Mouse (Mus musculus) liver, adult 2 months (tissue): ENCODE measurements around the gene Il1r2. TPM values are rescaled to one million over a fixed set of nuclear protein-coding genes. Genes with fewer than 3 reads are reported as not detected.

Experiments used
- DNase-seq: peaks from one replicate; pipeline ENCODE4 v3.0.0-alpha.2; 2011; ENCODE audit warnings: low read depth, low spot score; ENCODE audit errors: extremely low read depth
- H3K27ac ChIP-seq: fragments of 200-500 bp; replicated peaks from 2 replicates; pipeline ENCODE4 v1.5.1; 2012; ENCODE audit warnings: low read depth, mild to moderate bottlenecking, control low read depth, inconsistent platforms, low read length; ENCODE audit not compliant: insufficient read depth
- H3K27me3 ChIP-seq: fragments of 200-500 bp; 2 replicates; pipeline ENCODE4 v1.6.1; 2012; ENCODE audit warnings: mild to moderate bottlenecking, moderate library complexity, low read length, inconsistent platforms; ENCODE audit not compliant: control insufficient read depth, insufficient read depth
- H3K36me3 ChIP-seq: fragments of 200-500 bp; 2 replicates; pipeline ENCODE4 v1.6.1; 2012; ENCODE audit warnings: low read length, inconsistent platforms; ENCODE audit not compliant: control insufficient read depth, insufficient read depth
- H3K4me1 ChIP-seq: fragments of 200-500 bp; 2 replicates; pipeline ENCODE4 v1.6.1; 2011; ENCODE audit warnings: low read length; ENCODE audit not compliant: control insufficient read depth, insufficient read depth
- H3K4me3 ChIP-seq: fragments of 200-500 bp; 2 replicates; pipeline ENCODE4 v1.5.1; 2011; ENCODE audit warnings: low read depth, mild to moderate bottlenecking, control low read depth, low read length, moderate library complexity; ENCODE audit not compliant: insufficient read depth
- H3K79me2 ChIP-seq: fragments of 200-500 bp; 2 replicates; pipeline ENCODE4 v1.6.1; 2012; ENCODE audit warnings: inconsistent platforms, mild to moderate bottlenecking, low read length, moderate library complexity; ENCODE audit not compliant: control insufficient read depth, insufficient read depth
- H3K9ac ChIP-seq: fragments of 200-500 bp; 2 replicates; pipeline ENCODE4 v1.6.1; 2012; ENCODE audit warnings: low read depth, mild to moderate bottlenecking, control low read depth, inconsistent platforms, low read length
- CTCF ChIP-seq: fragments of 200-500 bp; IDR thresholded peaks from 2 replicates; pipeline ENCODE4 v1.5.1; 2011; ENCODE audit warnings: low read depth, low read length, control low read depth
- POLR2A ChIP-seq: fragments of 200-500 bp; IDR thresholded peaks from 2 replicates; pipeline ENCODE4 v1.6.1; 2011; ENCODE audit warnings: low read length, control low read depth; ENCODE audit not compliant: insufficient read depth; ENCODE audit errors: extremely low read depth
- WGBS: fragments of 180-500 bp; shearing (Covaris S2); methylation state at CpG from one replicate; pipeline ENCODE4 v1.1.7; 2018; 5-methylcytosine and 5-hydroxymethylcytosine counted together
- polyA plus RNA-seq: library from polyadenylated mRNA; depleted of rRNA; stranded (reverse); fragments of >200 nt; gene quantifications from 2 replicates; pipeline ENCODE4 v1.2.3, GENCODE M21; 2012
- total RNA-seq: library from RNA; depleted of rRNA; stranded (reverse); fragments of >200 nt; gene quantifications from 2 replicates; pipeline ENCODE4 v1.2.3, GENCODE M21; 2014

The Il1r2 gene
- total and polyA plus RNA-seq, 2 experiments, result 0.11 TPM; not detected in 1

- Histone ChIP-seq H3K27ac (no peak overlapping the region), H3K4me1 (no peaks in the 10 kb centered on the region), H3K36me3 (no peaks in the 10 kb centered on the region), H3K9ac (no peak overlapping the region), H3K4me3 (no peak overlapping the region), H3K79me2 (no peaks in the 10 kb centered on the region), H3K27me3 (no peaks in the 10 kb centered on the region)
- TF ChIP-seq CTCF (no peak), POLR2A (no peak)
- WGBS, result 82% methylated on average over 7 of the region's 7 CpGs
- no peak for DNase-seq
Observed at GRCm38 (mm10) chr1:40055051-40055450, 18.8 kb upstream of the Il1r2 start.

DNA sequence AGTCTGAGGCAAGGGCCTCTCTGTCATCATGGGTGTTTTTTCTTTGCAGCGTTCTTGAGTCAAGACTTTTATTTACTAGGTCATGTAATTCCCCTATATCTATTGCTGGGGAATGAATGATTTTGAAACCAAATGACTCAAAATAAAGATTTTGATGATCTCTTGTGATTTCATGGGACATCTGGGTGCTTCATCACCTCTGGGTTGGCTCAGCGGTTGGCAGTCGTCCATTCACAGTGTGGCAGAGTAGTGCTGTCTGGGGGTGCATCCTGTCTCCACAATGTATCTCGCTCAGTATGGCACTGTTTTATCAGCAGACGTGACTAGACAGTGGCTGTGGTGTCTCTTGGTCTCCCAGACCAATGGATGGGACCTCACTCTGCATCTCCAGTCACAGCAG is 17.9 kb upstream of the Il1r2 start:
- DNase-seq, result no peak
- no peak overlapping the region for H3K4me3 ChIP-seq
- H3K27ac ChIP-seq, result no peak overlapping the region
- H3K36me3 ChIP-seq, result no peaks in the 10 kb centered on the region
- no peaks in the 10 kb centered on the region for H3K27me3 ChIP-seq
- TF ChIP-seq POLR2A (no peak), CTCF (no peak)
- no peak overlapping the region for H3K9ac ChIP-seq
- H3K79me2 ChIP-seq, result no peaks in the 10 kb centered on the region
- WGBS, result 90% methylated on average over 5 of the region's 5 CpGs
- no peaks in the 10 kb centered on the region for H3K4me1 ChIP-seq

DNA sequence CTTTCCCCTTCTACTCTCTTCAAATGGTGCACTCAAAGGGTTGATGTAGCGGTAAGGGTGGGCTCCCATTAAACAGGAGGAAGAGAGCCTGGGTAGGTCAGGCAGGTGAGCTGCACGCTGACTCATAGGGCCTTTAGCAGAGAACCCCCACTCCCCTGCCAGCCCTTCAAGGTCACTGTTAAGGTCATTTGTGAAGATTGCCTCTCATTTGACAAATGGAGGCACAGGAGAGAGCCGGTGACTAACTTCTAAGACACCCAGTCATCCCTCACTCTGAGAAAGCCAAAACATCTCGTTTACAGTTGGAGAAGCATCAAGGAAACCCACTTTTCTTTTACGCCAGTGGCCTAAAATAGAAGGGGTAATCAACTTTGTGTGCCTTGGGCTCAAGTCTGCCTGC is 16.5 kb upstream of the Il1r2 start:
- no peak overlapping the region for H3K4me3 ChIP-seq
- H3K27me3 ChIP-seq, result no peaks in the 10 kb centered on the region
- no peaks in the 10 kb centered on the region for H3K79me2 ChIP-seq
- no peak for DNase-seq
- no peak overlapping the region for H3K27ac ChIP-seq
- no peak for TF ChIP-seq CTCF
- TF ChIP-seq POLR2A, result no peak
- no peaks in the 10 kb centered on the region for H3K4me1 ChIP-seq
- WGBS, result 86% methylated on average over 5 of the region's 5 CpGs
- H3K36me3 ChIP-seq, result no peaks in the 10 kb centered on the region
- H3K9ac ChIP-seq, result no peak overlapping the region

GRCm38 (mm10) chr1:40058013-40058412 is 15.9 kb upstream of the Il1r2 start:
- no peak overlapping the region for H3K9ac ChIP-seq
- DNase-seq, result no peak
- H3K27me3 ChIP-seq, result no peaks in the 10 kb centered on the region
- TF ChIP-seq CTCF (no peak), POLR2A (no peak)
- no peaks in the 10 kb centered on the region for H3K36me3 ChIP-seq
- no peak overlapping the region for H3K27ac ChIP-seq
- 28% methylated on average over 11 of the region's 11 CpGs for WGBS
- no peaks in the 10 kb centered on the region for H3K4me1 ChIP-seq
- H3K79me2 ChIP-seq, result no peaks in the 10 kb centered on the region
- H3K4me3 ChIP-seq, result no peak overlapping the region

DNA sequence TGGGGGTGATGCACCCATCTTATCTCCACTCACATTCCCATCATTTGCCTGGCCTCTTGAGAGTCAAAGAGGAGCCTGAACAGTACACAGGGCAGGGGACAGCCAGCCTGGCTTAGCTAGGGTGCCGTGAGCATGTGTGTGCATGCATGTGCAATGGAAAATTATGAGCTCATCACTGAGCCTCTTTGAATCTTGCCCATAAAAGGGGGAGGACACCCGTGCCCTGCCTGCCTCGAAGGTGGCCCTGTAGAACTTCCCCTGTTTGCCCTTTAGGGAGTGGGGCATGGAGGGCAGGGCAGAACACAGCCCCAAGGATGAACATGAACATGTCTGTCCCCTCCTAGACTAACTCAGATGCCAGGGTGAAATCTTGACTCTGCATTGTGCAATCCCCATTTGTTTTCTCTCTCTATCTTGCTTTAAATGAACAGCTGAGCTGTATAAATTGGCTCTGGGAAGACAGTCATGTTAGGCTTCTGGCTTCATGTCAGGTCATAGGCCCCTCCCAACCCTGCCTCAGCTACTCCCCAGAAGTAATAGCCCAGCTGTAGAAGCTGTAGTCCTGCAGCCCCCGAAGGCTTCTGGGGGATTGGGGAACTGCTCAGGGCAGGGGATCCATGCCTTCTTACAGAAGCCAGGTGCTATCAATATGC is 14.6 kb upstream of the Il1r2 start:
- no peaks in the 10 kb centered on the region for H3K27me3 ChIP-seq
- no peaks in the 10 kb centered on the region for H3K79me2 ChIP-seq
- WGBS, result 75% methylated on average over 4 of the region's 4 CpGs
- no peak for DNase-seq
- H3K9ac ChIP-seq, result no peak overlapping the region
- no peak overlapping the region for H3K27ac ChIP-seq
- TF ChIP-seq CTCF (no peak), POLR2A (no peak)
- no peaks in the 10 kb centered on the region for H3K4me1 ChIP-seq
- H3K36me3 ChIP-seq, result no peaks in the 10 kb centered on the region
- H3K4me3 ChIP-seq, result no peak overlapping the region

GRCm38 (mm10) chr1:40061359-40061758 is 12.5 kb upstream of the Il1r2 start:
- Histone ChIP-seq H3K36me3 (no peaks in the 10 kb centered on the region), H3K79me2 (no peaks in the 10 kb centered on the region), H3K4me1 (no peaks in the 10 kb centered on the region), H3K27me3 (no peaks in the 10 kb centered on the region), H3K4me3 (no peak overlapping the region), H3K27ac (no peak overlapping the region), H3K9ac (no peak overlapping the region)
- TF ChIP-seq POLR2A (no peak), CTCF (no peak)
- WGBS, result 82% methylated on average over 9 of the region's 9 CpGs
- no peak for DNase-seq
